Mouse (Mus musculus): ENCODE measurements around the gene Klrb1f.

DNA sequence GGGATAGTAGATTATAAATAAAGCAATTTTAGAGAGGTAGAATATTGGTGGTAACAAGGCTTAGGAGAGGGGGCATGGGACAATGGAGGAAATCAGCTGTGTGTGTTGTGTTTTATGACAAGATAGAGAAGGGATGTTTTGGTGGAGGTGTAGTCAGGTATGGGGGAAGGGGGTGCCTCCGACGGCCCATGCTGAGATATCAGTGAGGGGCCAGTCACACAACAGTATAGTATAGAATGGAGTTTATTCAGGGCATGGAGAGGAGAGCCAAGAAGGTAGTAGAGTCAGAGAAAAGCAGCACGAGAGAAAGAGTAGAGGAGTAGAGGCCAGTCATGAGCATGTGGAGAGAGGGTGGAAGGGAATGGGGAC lies 35.2 kb upstream of the Klrb1f start:
- TF ChIP-seq CTCF (IDR thresholded peaks at IDR 0.05; ENCODE audit: insufficient read depth, low read depth, low read length), result no peak
- TF ChIP-seq POLR2A (IDR thresholded peaks at IDR 0.05; ENCODE audit: insufficient read depth, low read depth, low read length), result no peak
